Mouse (Mus musculus) thymus, adult 2 months (tissue): ENCODE data around the gene Ruvbl2.

Source experiments
- CTCF ChIP-seq: fragments of 200-500 bp; IDR thresholded peaks from 2 replicates; pipeline ENCODE4 v1.5.1; 2012; ENCODE audit warnings: mild to moderate bottlenecking, control low read depth, low read length, moderate library complexity, borderline replicate concordance; ENCODE audit not compliant: control insufficient read depth, poor library complexity, insufficient read depth; ENCODE audit errors: extremely low read depth
- POLR2A ChIP-seq: fragments of 200-500 bp; IDR thresholded peaks from 2 replicates; pipeline ENCODE4 v1.6.1; 2012; ENCODE audit warnings: mild to moderate bottlenecking, low read length, control low read depth, moderate library complexity; ENCODE audit not compliant: control insufficient read depth, poor library complexity, insufficient read depth; ENCODE audit errors: extremely low read depth

DNA sequence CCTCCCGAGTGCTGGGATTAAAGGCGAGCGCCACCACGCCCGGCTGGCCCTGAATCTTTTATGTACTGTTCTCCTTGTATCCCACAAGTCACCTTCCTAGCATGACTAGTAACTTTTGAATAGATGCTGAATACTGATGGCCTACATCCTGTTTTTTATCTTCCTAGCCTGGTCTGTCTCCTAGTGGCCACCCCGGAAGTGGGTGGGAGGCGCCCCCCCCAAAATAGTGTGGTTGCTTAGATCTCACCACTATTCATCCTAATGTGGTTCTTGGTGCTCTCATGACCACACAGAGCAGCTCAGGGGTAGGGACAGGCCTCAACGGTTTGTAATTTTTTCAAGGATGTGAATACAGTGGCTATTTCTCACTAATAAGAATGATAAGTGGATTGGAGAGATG lies 63.3 kb downstream of the Ruvbl2 start:
- TF ChIP-seq CTCF (no peak), POLR2A (no peak)
